Mouse (Mus musculus): ENCODE results near the gene Rce1. TPM values are rescaled to one million over a fixed set of nuclear protein-coding genes. Genes with fewer than 3 reads are reported as not detected.

Rce1 gene
- total RNA-seq, 1 experiment = 63.6 TPM

- Histone ChIP-seq H3K9ac (ENCODE audit: insufficient read depth, low read depth, low read length, poor library complexity, severe bottlenecking) (no peak overlapping the region), H3K4me3 (ENCODE audit: insufficient read depth in 1 of 2, low read depth in 1 of 2, low read length in 2 of 2, poor library complexity in 1 of 2, severe bottlenecking in 1 of 2) (no peak overlapping the region), H3K27ac (ENCODE audit: insufficient read depth, low read depth, low read length, poor library complexity, severe bottlenecking) (no peak overlapping the region), H3K4me1 (ENCODE audit: control insufficient read depth in 2 of 2, insufficient read depth in 2 of 2, low read length in 2 of 2, poor library complexity in 1 of 2) (peaks cover 0 to 3% of the 10 kb centered on the region in 2 experiments; a peak in 1 of 4 replicates), H3K36me3 (ENCODE audit: control insufficient read depth, insufficient read depth, low read length, poor library complexity, severe bottlenecking) (no peaks in the 10 kb centered on the region), H3K9me3 (ENCODE audit: control insufficient read depth, insufficient read depth, low read depth, low read length) (no peaks in the 10 kb centered on the region)
- DNase-seq (ENCODE audit: low read depth, low spot score) = no peak
- no peak for TF ChIP-seq MAFK (IDR thresholded peaks at IDR 0.05; ENCODE audit: insufficient read depth, low read depth, low read length)
- TF ChIP-seq HCFC1 (IDR thresholded peaks at IDR 0.05; ENCODE audit: borderline replicate concordance, insufficient read depth, low read length) = no peak
- no peak for TF ChIP-seq ZNF384 (IDR thresholded peaks at IDR 0.05; ENCODE audit: low read depth, low read length)
- no peak for TF ChIP-seq CHD2 (IDR thresholded peaks at IDR 0.05; ENCODE audit: low read depth, low read length)
- TF ChIP-seq ZC3H11A (IDR thresholded peaks at IDR 0.05; ENCODE audit: borderline replicate concordance, low read depth, low read length) = no peak
- in situ Hi-C loops (cut with MboI; ENCODE audit: low sequenced_read_pairs in 2 of 2, unreplicated experiment in 2 of 2) = no loop called here
These were observed 52.2 kb downstream of the Rce1 start for GRCm38 (mm10) chr19:4573241-4573640.

Other genes with a start within 250 kb of the Rce1 start
- 45.6 and 51.5 TPM in 2 replicates for gene Kdm2a, start 227.4 kb downstream of the Rce1 start, total RNA-seq (2012; rRNA removed)
- gene Rhod, start 186.2 kb downstream of the Rce1 start, total RNA-seq (2012; rRNA removed) = 10.9 and 15.5 TPM in 2 replicates
- 0.58 and 1.1 TPM in 2 replicates for gene Syt12, start 148.2 kb downstream of the Rce1 start, total RNA-seq (2012; rRNA removed)
- gene 2010003K11Rik, start 127.1 kb downstream of the Rce1 start, total RNA-seq (2012; rRNA removed) = not detected in 2 replicates
- 35.6 and 44.6 TPM in 2 replicates for gene Pcx, start 115.2 kb downstream of the Rce1 start, total RNA-seq (2012; rRNA removed)
- 22.8 and 33.9 TPM in 2 replicates for gene Lrfn4, start 10.0 kb downstream of the Rce1 start, total RNA-seq (2012; rRNA removed)
- 0.79 and 1.1 TPM in 2 replicates for gene Gm960, start 73.0 kb upstream of the Rce1 start, total RNA-seq (2012; rRNA removed)
- 14.1 and 36.7 TPM in 2 replicates for gene Sptbn2, start 85.5 kb upstream of the Rce1 start, total RNA-seq (2012; rRNA removed)
- 11.1 and 11.3 TPM in 2 replicates for gene Rbm4b, start 130.9 kb upstream of the Rce1 start, total RNA-seq (2012; rRNA removed)
- gene Rbm4, start 168.3 kb upstream of the Rce1 start, total RNA-seq (2012; rRNA removed) = 122 and 134 TPM in 2 replicates
- gene Gm21992, start 186.0 kb upstream of the Rce1 start, total RNA-seq (2012; rRNA removed) = 40.0 and 49.8 TPM in 2 replicates
- 91.7 and 99.1 TPM in 2 replicates for gene Rbm14, start 186.0 kb upstream of the Rce1 start, total RNA-seq (2012; rRNA removed)
- 49.9 and 53.0 TPM in 2 replicates for gene Ccs, start 213.7 kb upstream of the Rce1 start, total RNA-seq (2012; rRNA removed)
- gene Ccdc87, start 213.7 kb upstream of the Rce1 start, total RNA-seq (2012; rRNA removed) = 0.13 and 0.16 TPM in 2 replicates
- 59.2 and 98.6 TPM in 2 replicates for gene Ctsf, start 229.5 kb upstream of the Rce1 start, total RNA-seq (2012; rRNA removed)

Measured in ES-E14 (cell line).